Mouse (Mus musculus) lung, postnatal 0 days (tissue): ENCODE data around the gene Gm27029.
"Not testable (repeated sequence)": the region's sequence is repeated elsewhere in the genome, so short reads cannot be mapped to it uniquely, and the experiment has no call there.

Experiments
- CTCF ChIP-seq: IDR thresholded peaks from 2 replicates; pipeline ENCODE4 v1.5.1; 2016; ENCODE audit warnings: antibody characterized with exemption, mild to moderate bottlenecking
- EP300 ChIP-seq: IDR thresholded peaks from 2 replicates; pipeline ENCODE4 v1.6.1; 2016; ENCODE audit warnings: antibody characterized with exemption, mild to moderate bottlenecking, control low read depth

DNA sequence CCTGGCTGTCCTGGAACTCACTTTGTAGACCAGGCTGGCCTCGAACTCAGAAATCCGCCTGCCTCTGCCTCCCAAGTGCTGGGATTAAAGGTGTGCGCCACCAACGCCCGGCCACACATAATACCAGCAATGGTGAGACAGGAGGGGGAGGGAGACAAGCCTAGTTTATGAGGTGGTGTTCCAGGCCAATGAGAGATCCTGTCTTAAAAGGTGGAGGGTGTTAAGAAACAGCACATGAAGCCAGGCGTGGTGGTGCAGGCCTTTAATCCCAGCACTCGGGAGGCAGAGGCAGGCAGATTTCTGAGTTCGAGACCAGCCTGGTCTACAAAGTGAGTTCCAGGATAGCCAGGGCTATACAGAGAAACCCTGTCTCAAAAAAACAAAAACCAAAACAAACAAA lies 46.4 kb downstream of the Gm27029 start:
- TF ChIP-seq CTCF, EP300: not testable (repeated sequence)
